Mouse (Mus musculus): ENCODE measurements around the gene Tnp1. TPM values are rescaled to one million over a fixed set of nuclear protein-coding genes. Genes with fewer than 3 reads are reported as not detected.

Tnp1 gene
- total and polyA plus RNA-seq, 2 experiments from 2014 or later = not detected

- Histone ChIP-seq H3K4me2 (ENCODE audit: low read depth, low read length, poor library complexity, severe bottlenecking) (no peak overlapping the region), H3K4me3 (ENCODE audit: low read depth, low read length) (no peak overlapping the region), H3K27me3 (ENCODE audit: insufficient read depth, low read length) (no peaks in the 10 kb centered on the region), H3K4me1 (ENCODE audit: insufficient read depth, low read length) (no peaks in the 10 kb centered on the region), H3K36me3 (ENCODE audit: insufficient read depth, low read length) (no peaks in the 10 kb centered on the region), H3K9me3 (ENCODE audit: low read length) (no peaks in the 10 kb centered on the region), H3K9ac (replicated peaks; ENCODE audit: low read length, poor library complexity, severe bottlenecking) (no peak overlapping the region), H3K27ac (ENCODE audit: low read depth, low read length) (no peak overlapping the region)
- no peak for ATAC-seq (ENCODE audit: low FRiP score)
- TF ChIP-seq CTCF (IDR thresholded peaks at IDR 0.05) = no peak
- no peak for DNase-seq (ENCODE audit: low spot score)
- 87% methylated on average over 5 of the region's 5 CpGs for WGBS
Measured at GRCm38 (mm10) chr1:73001961-73002360, 13.7 kb downstream of the Tnp1 start.

GRCm38 (mm10) chr1:72994751-72995528 lies 20.8 kb downstream of the Tnp1 start:
- DNase-seq (ENCODE audit: low spot score) (no peak), ATAC-seq (ENCODE audit: low FRiP score) (no peak)
- H3K27me3 ChIP-seq (ENCODE audit: insufficient read depth, low read length) = no peaks in the 10 kb centered on the region
- 91% methylated on average over 5 of the region's 5 CpGs for WGBS
- H3K9ac ChIP-seq (replicated peaks; ENCODE audit: low read length, poor library complexity, severe bottlenecking) = no peak overlapping the region
- H3K9me3 ChIP-seq (ENCODE audit: low read length) = no peaks in the 10 kb centered on the region
- no peak for TF ChIP-seq CTCF (IDR thresholded peaks at IDR 0.05)
- H3K4me1 ChIP-seq (ENCODE audit: insufficient read depth, low read length) = no peaks in the 10 kb centered on the region
- H3K27ac ChIP-seq (ENCODE audit: low read depth, low read length) = no peak overlapping the region
- H3K36me3 ChIP-seq (ENCODE audit: insufficient read depth, low read length) = no peaks in the 10 kb centered on the region
- no peak overlapping the region for H3K4me3 ChIP-seq (ENCODE audit: low read depth, low read length)
- no peak overlapping the region for H3K4me2 ChIP-seq (ENCODE audit: low read depth, low read length, poor library complexity, severe bottlenecking)

GRCm38 (mm10) chr1:72992944-72993464 lies 22.7 kb downstream of the Tnp1 start:
- TF ChIP-seq CTCF (IDR thresholded peaks at IDR 0.05) = no peak
- no peaks in the 10 kb centered on the region for H3K36me3 ChIP-seq (ENCODE audit: insufficient read depth, low read length)
- 73% methylated on average over 2 of the region's 2 CpGs for WGBS
- H3K27ac ChIP-seq (ENCODE audit: low read depth, low read length) = no peak overlapping the region
- no peaks in the 10 kb centered on the region for H3K9me3 ChIP-seq (ENCODE audit: low read length)
- H3K27me3 ChIP-seq (ENCODE audit: insufficient read depth, low read length) = no peaks in the 10 kb centered on the region
- H3K4me2 ChIP-seq (ENCODE audit: low read depth, low read length, poor library complexity, severe bottlenecking) = no peak overlapping the region
- H3K9ac ChIP-seq (replicated peaks; ENCODE audit: low read length, poor library complexity, severe bottlenecking) = no peak overlapping the region
- ATAC-seq (ENCODE audit: low FRiP score) (no peak), DNase-seq (ENCODE audit: low spot score) (no peak)
- no peaks in the 10 kb centered on the region for H3K4me1 ChIP-seq (ENCODE audit: insufficient read depth, low read length)
- H3K4me3 ChIP-seq (ENCODE audit: low read depth, low read length) = no peak overlapping the region

GRCm38 (mm10) chr1:72992209-72992608 lies 23.5 kb downstream of the Tnp1 start:
- Histone ChIP-seq H3K9ac (replicated peaks; ENCODE audit: low read length, poor library complexity, severe bottlenecking) (no peak overlapping the region), H3K4me3 (ENCODE audit: low read depth, low read length) (no peak overlapping the region), H3K36me3 (ENCODE audit: insufficient read depth, low read length) (no peaks in the 10 kb centered on the region), H3K27me3 (ENCODE audit: insufficient read depth, low read length) (no peaks in the 10 kb centered on the region), H3K9me3 (ENCODE audit: low read length) (no peaks in the 10 kb centered on the region), H3K27ac (ENCODE audit: low read depth, low read length) (no peak overlapping the region), H3K4me2 (ENCODE audit: low read depth, low read length, poor library complexity, severe bottlenecking) (no peak overlapping the region), H3K4me1 (ENCODE audit: insufficient read depth, low read length) (no peaks in the 10 kb centered on the region)
- no peak for ATAC-seq (ENCODE audit: low FRiP score)
- 59% methylated on average over 2 of the region's 2 CpGs for WGBS
- DNase-seq (ENCODE audit: low spot score) = no peak
- no peak for TF ChIP-seq CTCF (IDR thresholded peaks at IDR 0.05)

GRCm38 (mm10) chr1:72988904-72989303 lies 26.8 kb downstream of the Tnp1 start:
- ATAC-seq (ENCODE audit: low FRiP score) = no peak
- TF ChIP-seq CTCF (IDR thresholded peaks at IDR 0.05) = no peak
- H3K4me3 ChIP-seq (ENCODE audit: low read depth, low read length) = no peak overlapping the region
- no peak for DNase-seq (ENCODE audit: low spot score)
- no peak overlapping the region for H3K9ac ChIP-seq (replicated peaks; ENCODE audit: low read length, poor library complexity, severe bottlenecking)
- H3K4me2 ChIP-seq (ENCODE audit: low read depth, low read length, poor library complexity, severe bottlenecking) = no peak overlapping the region
- H3K27me3 ChIP-seq (ENCODE audit: insufficient read depth, low read length) = no peaks in the 10 kb centered on the region
- H3K36me3 ChIP-seq (ENCODE audit: insufficient read depth, low read length) = no peaks in the 10 kb centered on the region
- H3K9me3 ChIP-seq (ENCODE audit: low read length) = no peaks in the 10 kb centered on the region
- H3K27ac ChIP-seq (ENCODE audit: low read depth, low read length) = no peak overlapping the region
- WGBS = 94% methylated on average over 3 of the region's 3 CpGs
- H3K4me1 ChIP-seq (ENCODE audit: insufficient read depth, low read length) = no peaks in the 10 kb centered on the region

- no peak overlapping the region for H3K27ac ChIP-seq (ENCODE audit: low read depth, low read length)
- H3K9ac ChIP-seq (replicated peaks; ENCODE audit: low read length, poor library complexity, severe bottlenecking) = no peak overlapping the region
- no peak overlapping the region for H3K4me2 ChIP-seq (ENCODE audit: low read depth, low read length, poor library complexity, severe bottlenecking)
- 84% methylated on average over 4 of the region's 4 CpGs for WGBS
- DNase-seq (ENCODE audit: low spot score) (no peak), ATAC-seq (ENCODE audit: low FRiP score) (no peak)
- no peaks in the 10 kb centered on the region for H3K9me3 ChIP-seq (ENCODE audit: low read length)
- no peaks in the 10 kb centered on the region for H3K36me3 ChIP-seq (ENCODE audit: insufficient read depth, low read length)
- no peaks in the 10 kb centered on the region for H3K27me3 ChIP-seq (ENCODE audit: insufficient read depth, low read length)
- no peak for TF ChIP-seq CTCF (IDR thresholded peaks at IDR 0.05)
- H3K4me3 ChIP-seq (ENCODE audit: low read depth, low read length) = no peak overlapping the region
- no peaks in the 10 kb centered on the region for H3K4me1 ChIP-seq (ENCODE audit: insufficient read depth, low read length)
Measured at GRCm38 (mm10) chr1:72986715-72987114, 29.0 kb downstream of the Tnp1 start.
